Mouse (Mus musculus): ENCODE measurements around the gene Cers6. TPM values are rescaled to one million over a fixed set of nuclear protein-coding genes. Genes with fewer than 3 reads are reported as not detected.

Gene Cers6
- polyA plus RNA-seq, 2 experiments: 2.0 to 6.7 TPM

- Histone ChIP-seq H3K4me3 (ENCODE audit: insufficient read depth in 1 of 2, low read depth in 2 of 2, low read length in 2 of 2) (no peak overlapping the region), H3K9ac (replicated peaks) (no peak overlapping the region), H3K27ac (no peak overlapping the region), H3K9me3 (ENCODE audit: control insufficient read depth, low read length) (no peaks in the 10 kb centered on the region), H3K27me3 (ENCODE audit: control insufficient read depth, insufficient read depth, low read length) (no peaks in the 10 kb centered on the region), H3K36me3 (replicated peaks; ENCODE audit: control insufficient read depth, insufficient read depth, low read depth) (no peaks in the 10 kb centered on the region), H3K4me2 (ENCODE audit: low read depth) (no peak overlapping the region), H3K4me1 (replicated peaks; ENCODE audit: control insufficient read depth in 2 of 2, insufficient read depth in 2 of 2, low read length in 1 of 2) (no peaks in the 10 kb centered on the region)
- DNase-seq (ENCODE audit: low read depth in 3 of 3, low spot score in 3 of 3): peak in 2 of 3 experiments; percentile 13 to 22
- no peak for TF ChIP-seq EP300 (IDR thresholded peaks at IDR 0.05; ENCODE audit: low read depth)
- TF ChIP-seq CTCF (IDR thresholded peaks at IDR 0.05; ENCODE audit: low read depth): peak; percentile 74
- ATAC-seq (ENCODE audit: insufficient read depth): no peak
- WGBS (ENCODE audit: insufficient replicate concordance): 58% methylated on average over 4 of the region's 4 CpGs
Measured at GRCm38 (mm10) chr2:69043431-69044118, 182.3 kb downstream of the Cers6 start.

GRCm38 (mm10) chr2:69045926-69046325, 184.7 kb downstream of the Cers6 start:
- H3K4me3 ChIP-seq (ENCODE audit: insufficient read depth in 1 of 2, low read depth in 2 of 2, low read length in 2 of 2): no peak overlapping the region
- H3K9me3 ChIP-seq (ENCODE audit: control insufficient read depth, low read length): no peaks in the 10 kb centered on the region
- ATAC-seq (ENCODE audit: insufficient read depth): no peak
- TF ChIP-seq CTCF (IDR thresholded peaks at IDR 0.05; ENCODE audit: low read depth) (no peak), EP300 (IDR thresholded peaks at IDR 0.05; ENCODE audit: low read depth) (no peak)
- H3K4me1 ChIP-seq (replicated peaks; ENCODE audit: control insufficient read depth in 2 of 2, insufficient read depth in 2 of 2, low read length in 1 of 2): no peaks in the 10 kb centered on the region
- H3K4me2 ChIP-seq (ENCODE audit: low read depth): no peak overlapping the region
- 55% methylated on average over 4 of the region's 4 CpGs for WGBS (ENCODE audit: insufficient replicate concordance)
- no peak overlapping the region for H3K27ac ChIP-seq
- no peaks in the 10 kb centered on the region for H3K36me3 ChIP-seq (replicated peaks; ENCODE audit: control insufficient read depth, insufficient read depth, low read depth)
- DNase-seq (ENCODE audit: low read depth in 3 of 3, low spot score in 3 of 3): no peak
- H3K9ac ChIP-seq (replicated peaks): no peak overlapping the region
- H3K27me3 ChIP-seq (ENCODE audit: control insufficient read depth, insufficient read depth, low read length): no peaks in the 10 kb centered on the region

- Histone ChIP-seq H3K4me3 (ENCODE audit: insufficient read depth in 1 of 2, low read depth in 2 of 2, low read length in 2 of 2) (no peak overlapping the region), H3K27me3 (ENCODE audit: control insufficient read depth, insufficient read depth, low read length) (no peaks in the 10 kb centered on the region), H3K27ac (no peak overlapping the region), H3K4me2 (ENCODE audit: low read depth) (no peak overlapping the region), H3K4me1 (replicated peaks; ENCODE audit: control insufficient read depth in 2 of 2, insufficient read depth in 2 of 2, low read length in 1 of 2) (no peaks in the 10 kb centered on the region), H3K36me3 (replicated peaks; ENCODE audit: control insufficient read depth, insufficient read depth, low read depth) (no peaks in the 10 kb centered on the region), H3K9me3 (ENCODE audit: control insufficient read depth, low read length) (no peaks in the 10 kb centered on the region), H3K9ac (replicated peaks) (no peak overlapping the region)
- ATAC-seq (ENCODE audit: insufficient read depth) (no peak), DNase-seq (ENCODE audit: low read depth in 3 of 3, low spot score in 3 of 3) (no peak)
- WGBS (ENCODE audit: insufficient replicate concordance): 62% methylated on average over 7 of the region's 7 CpGs
- TF ChIP-seq EP300 (IDR thresholded peaks at IDR 0.05; ENCODE audit: low read depth): no peak
Measured at GRCm38 (mm10) chr2:69047297-69047696, 186.1 kb downstream of the Cers6 start.

GRCm38 (mm10) chr2:69047805-69048204, 186.6 kb downstream of the Cers6 start:
- Histone ChIP-seq H3K36me3 (replicated peaks; ENCODE audit: control insufficient read depth, insufficient read depth, low read depth) (no peaks in the 10 kb centered on the region), H3K4me2 (ENCODE audit: low read depth) (no peak overlapping the region), H3K9ac (replicated peaks) (no peak overlapping the region), H3K27ac (no peak overlapping the region), H3K4me1 (replicated peaks; ENCODE audit: control insufficient read depth in 2 of 2, insufficient read depth in 2 of 2, low read length in 1 of 2) (no peaks in the 10 kb centered on the region), H3K27me3 (ENCODE audit: control insufficient read depth, insufficient read depth, low read length) (no peaks in the 10 kb centered on the region), H3K9me3 (ENCODE audit: control insufficient read depth, low read length) (no peaks in the 10 kb centered on the region), H3K4me3 (ENCODE audit: insufficient read depth in 1 of 2, low read depth in 2 of 2, low read length in 2 of 2) (no peak overlapping the region)
- no peak for ATAC-seq (ENCODE audit: insufficient read depth)
- WGBS (ENCODE audit: insufficient replicate concordance): 77% methylated on average over 3 of the region's 3 CpGs
- TF ChIP-seq EP300 (IDR thresholded peaks at IDR 0.05; ENCODE audit: low read depth) (no peak), CTCF (IDR thresholded peaks at IDR 0.05; ENCODE audit: low read depth) (no peak)
- DNase-seq (ENCODE audit: low read depth in 3 of 3, low spot score in 3 of 3): no peak

GRCm38 (mm10) chr2:69049179-69049578, 187.9 kb downstream of the Cers6 start:
- H3K4me1 ChIP-seq (replicated peaks; ENCODE audit: control insufficient read depth in 2 of 2, insufficient read depth in 2 of 2, low read length in 1 of 2): no peaks in the 10 kb centered on the region
- ATAC-seq (ENCODE audit: insufficient read depth): no peak
- no peak overlapping the region for H3K4me2 ChIP-seq (ENCODE audit: low read depth)
- H3K9ac ChIP-seq (replicated peaks): no peak overlapping the region
- H3K27ac ChIP-seq: no peak overlapping the region
- H3K9me3 ChIP-seq (ENCODE audit: control insufficient read depth, low read length): no peaks in the 10 kb centered on the region
- H3K36me3 ChIP-seq (replicated peaks; ENCODE audit: control insufficient read depth, insufficient read depth, low read depth): no peaks in the 10 kb centered on the region
- WGBS (ENCODE audit: insufficient replicate concordance): 63% methylated on average over 7 of the region's 7 CpGs
- no peak for TF ChIP-seq CTCF (IDR thresholded peaks at IDR 0.05; ENCODE audit: low read depth)
- no peak for TF ChIP-seq EP300 (IDR thresholded peaks at IDR 0.05; ENCODE audit: low read depth)
- no peaks in the 10 kb centered on the region for H3K27me3 ChIP-seq (ENCODE audit: control insufficient read depth, insufficient read depth, low read length)
- no peak for DNase-seq (ENCODE audit: low read depth in 3 of 3, low spot score in 3 of 3)
- no peak overlapping the region for H3K4me3 ChIP-seq (ENCODE audit: insufficient read depth in 1 of 2, low read depth in 2 of 2, low read length in 2 of 2)

Data from liver, embryonic 14.5 days (tissue).